Mouse (Mus musculus) kidney, postnatal 36 days (tissue): Measurements from ENCODE around the gene C130032M10Rik.

Experiments
- DNase-seq, 2 experiments: peaks; one replicate each; pipeline ENCODE4 v3.0.0; 2021 to 2022; ENCODE audit warnings: mixed read lengths in 2 of 2

C130032M10Rik gene

GRCm38 (mm10) chr9:114515364-114515763 lies at the start of gene C130032M10Rik:
Gene C130032M10Rik, plus strand, starts transcription at chr9:114515697.
- no peak for DNase-seq

GRCm38 (mm10) chr9:114466871-114467270 lies 48.6 kb upstream of the C130032M10Rik start:
- DNase-seq: no peak

- no peak for DNase-seq
Observed at GRCm38 (mm10) chr9:114468217-114468616, 47.3 kb upstream of the C130032M10Rik start.

DNA sequence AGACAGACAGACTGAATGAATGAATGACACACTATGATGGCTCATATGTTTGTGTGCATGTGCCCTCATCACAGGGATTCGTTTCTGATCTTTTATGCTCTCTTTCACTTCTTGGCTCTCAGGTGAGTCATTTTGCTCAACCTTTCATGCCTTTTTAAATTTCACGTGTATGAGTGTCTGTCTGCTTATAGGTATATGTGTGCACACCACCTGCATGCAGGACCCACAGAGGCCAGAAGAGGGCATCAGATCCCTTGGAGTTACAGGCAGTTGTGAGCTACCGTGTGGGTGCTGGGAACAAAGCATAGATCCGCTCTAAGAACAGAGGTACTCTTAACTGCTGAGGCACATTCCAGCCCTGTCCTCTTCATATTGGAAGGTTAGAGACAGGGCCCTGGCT lies 46.8 kb upstream of the C130032M10Rik start:
- DNase-seq: peak in 1 of 2 experiments; percentile 30

DNA sequence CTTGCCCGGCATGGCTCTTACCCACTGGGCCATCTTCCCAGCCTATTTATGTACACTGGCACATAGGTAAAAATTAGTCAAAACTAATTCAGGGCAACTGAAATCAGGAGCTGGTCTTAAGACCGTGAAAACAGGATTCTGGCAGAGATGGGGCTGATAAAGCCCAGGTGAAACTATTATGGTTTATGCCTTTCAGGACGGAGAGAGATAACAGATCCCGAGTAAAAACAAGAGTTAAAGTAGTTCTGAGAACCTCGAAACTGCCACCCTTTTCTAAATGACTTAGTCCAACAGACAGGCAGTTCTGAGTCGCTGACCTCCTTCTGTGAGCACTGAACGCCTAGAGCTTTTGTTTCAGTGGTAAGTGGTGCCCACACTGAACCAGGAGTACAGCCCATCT lies 43.6 kb upstream of the C130032M10Rik start:
- DNase-seq: no peak

- DNase-seq: no peak
Observed at GRCm38 (mm10) chr9:114477019-114477418, 38.5 kb upstream of the C130032M10Rik start.

GRCm38 (mm10) chr9:114480940-114481339 lies 34.6 kb upstream of the C130032M10Rik start:
- DNase-seq: no peak

DNA sequence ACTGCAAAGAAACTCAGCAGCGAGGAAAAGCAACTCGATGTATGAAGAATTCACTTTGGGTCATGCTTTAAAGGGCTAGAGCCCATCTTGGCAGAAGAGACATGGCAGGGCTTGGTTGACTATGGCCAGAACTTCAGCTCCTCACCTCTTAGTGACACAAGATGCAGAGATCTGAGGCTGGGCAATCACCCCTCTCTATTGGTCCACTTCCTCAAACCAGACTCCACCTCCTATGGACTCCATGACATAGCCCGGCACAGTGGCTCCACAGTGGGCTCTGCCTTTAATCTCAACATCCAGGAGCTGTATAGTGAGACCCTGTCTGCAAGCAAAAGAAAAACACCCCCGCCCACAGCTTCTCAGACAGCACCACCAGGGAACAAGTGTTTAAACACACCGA lies 30.7 kb upstream of the C130032M10Rik start:
- DNase-seq: no peak

DNA sequence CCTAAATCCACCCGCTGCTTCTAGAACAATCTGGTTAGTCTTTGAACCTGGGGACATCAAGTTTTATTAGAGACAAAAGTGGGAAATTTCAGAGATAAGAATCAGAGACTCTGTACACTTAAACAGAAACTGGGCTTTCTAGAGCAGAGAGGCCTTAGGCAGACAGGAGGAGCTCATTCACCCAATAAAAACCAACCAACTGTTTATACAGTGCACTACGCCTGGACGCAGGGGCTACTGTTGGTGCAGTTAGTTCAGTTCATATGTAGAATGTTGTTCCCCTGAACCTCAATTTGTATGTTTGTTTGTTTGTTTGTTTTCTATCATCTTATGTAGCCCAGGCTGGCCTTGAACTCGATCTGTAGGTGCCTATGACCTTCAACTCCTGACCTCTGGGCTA lies 28.7 kb upstream of the C130032M10Rik start:
- no peak for DNase-seq

DNA sequence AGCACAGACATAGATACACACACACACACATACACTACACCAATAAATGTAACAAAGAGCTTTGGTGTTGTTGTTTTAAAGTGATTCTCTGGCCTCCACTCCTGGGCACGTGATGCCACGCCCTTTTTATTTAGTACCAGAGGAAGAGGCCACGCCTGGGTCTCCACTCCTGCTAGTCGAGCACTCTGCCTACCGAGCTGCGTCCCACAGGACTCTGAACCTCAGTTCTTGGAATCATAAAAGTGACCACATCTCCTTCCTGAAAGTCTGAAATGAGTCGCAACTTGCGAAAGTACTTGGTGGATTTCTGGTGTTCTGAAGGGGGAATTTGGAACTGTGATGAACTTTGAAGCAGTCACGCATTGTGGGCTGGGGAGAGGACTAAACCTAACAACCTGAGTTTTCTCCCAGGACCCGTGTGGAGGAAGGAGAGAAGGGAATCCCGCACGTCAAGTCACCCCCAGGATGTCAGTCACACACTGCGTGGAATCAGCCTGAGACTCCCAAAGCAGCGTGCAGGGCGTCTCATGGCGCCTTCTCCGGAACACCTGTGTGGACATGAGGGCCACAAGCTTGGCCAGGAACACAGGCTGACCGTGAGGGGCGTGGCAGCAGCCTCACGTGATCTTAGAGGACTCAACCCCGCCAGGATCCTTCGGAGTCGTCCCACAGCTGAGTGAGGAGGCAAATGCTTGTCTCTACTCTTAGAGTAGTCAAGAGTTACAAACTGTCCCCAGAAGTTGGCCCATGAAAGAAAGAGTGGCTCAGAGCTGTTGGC lies 27.8 kb upstream of the C130032M10Rik start:
- peak in 1 of 2 experiments; percentile 47 for DNase-seq

DNA sequence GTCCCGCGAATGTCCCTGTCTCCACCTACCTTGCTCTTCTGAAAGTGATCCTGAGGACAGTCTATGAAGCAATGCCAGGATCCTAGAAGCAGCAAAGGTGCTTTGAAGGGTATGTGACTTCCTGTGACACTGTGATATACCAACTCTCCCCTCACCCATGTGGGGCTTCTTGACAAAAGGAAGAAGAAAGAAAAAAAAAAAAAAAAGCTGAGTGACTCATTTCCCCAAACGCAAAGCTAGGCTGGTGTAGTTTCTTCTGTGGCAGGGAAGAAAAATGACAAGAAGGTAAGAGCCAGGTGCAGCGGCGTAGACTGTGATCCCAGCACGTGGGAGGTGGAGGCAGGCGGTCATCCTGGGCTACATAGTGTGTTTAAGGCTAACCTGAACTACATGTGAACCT lies 19.0 kb upstream of the C130032M10Rik start:
- no peak for DNase-seq

GRCm38 (mm10) chr9:114498218-114498617 lies 17.3 kb upstream of the C130032M10Rik start:
- DNase-seq: peak; percentile 82 to 97

DNA sequence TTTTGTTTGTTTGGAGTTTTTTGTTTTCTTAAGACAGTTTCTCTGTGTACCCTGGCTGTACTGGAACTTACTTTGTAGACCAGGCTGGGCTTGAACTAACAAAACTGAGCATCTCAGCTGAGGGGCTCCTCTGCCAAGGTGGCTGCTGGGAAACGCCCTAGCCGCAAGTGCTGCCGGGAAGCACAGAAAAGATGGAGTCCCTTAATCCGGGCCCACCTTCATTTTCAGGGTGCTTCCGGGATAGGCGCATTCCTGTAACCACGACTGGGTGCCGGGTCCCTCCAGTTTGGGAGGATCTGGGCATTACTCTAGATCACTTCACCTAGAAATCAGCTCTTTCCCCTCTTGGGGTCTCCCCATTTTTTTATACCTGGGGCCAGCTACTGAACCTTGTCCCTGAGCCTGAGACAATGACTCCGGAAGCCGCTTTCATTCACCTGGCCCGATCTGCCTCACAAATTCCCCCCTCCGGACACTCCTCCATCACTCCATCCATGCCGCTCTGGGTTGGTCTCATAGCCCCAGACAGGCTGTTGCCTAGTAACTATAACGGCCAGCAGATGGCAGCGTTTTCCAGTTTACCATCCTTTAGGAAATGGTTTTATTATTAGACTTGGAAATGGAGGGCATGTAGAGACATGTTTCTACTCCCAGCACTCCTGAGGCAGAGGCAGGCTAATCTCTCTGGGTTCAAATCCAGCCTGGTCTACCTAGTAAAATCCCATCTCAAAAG lies 15.5 kb upstream of the C130032M10Rik start:
- peak; percentile 65 to 88 for DNase-seq

GRCm38 (mm10) chr9:114501111-114501510 lies 14.4 kb upstream of the C130032M10Rik start:
- DNase-seq: no peak

GRCm38 (mm10) chr9:114501913-114502312 lies 13.6 kb upstream of the C130032M10Rik start:
- no peak for DNase-seq

GRCm38 (mm10) chr9:114502711-114503427 lies 12.6 kb upstream of the C130032M10Rik start:
- no peak for DNase-seq

DNA sequence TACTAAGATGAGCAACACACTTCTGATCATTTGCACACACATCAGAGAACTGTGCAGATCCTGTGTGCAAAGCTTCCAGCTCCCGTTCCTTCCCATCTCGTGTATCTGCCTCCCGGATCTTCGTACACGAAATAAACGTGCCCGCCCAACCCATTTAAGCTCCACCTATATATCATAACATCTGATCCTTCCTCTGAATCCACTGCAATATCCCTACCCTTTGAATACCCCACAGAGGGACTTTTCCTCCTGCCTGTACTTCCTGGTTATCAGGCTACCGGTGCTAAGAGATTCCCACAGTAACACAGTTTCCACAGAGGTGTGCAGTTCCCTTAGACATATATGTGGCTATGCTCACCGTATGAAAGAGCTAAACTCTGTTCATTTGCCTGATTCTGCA lies 10.7 kb upstream of the C130032M10Rik start, which contains the start of gene Ccr4:
TSS of gene Ccr4 (minus strand) at position 101 of the 400 bp plus-strand sequence.
- no peak for DNase-seq

- no peak for DNase-seq
Observed at GRCm38 (mm10) chr9:114506564-114506963, 8.9 kb upstream of the C130032M10Rik start.

GRCm38 (mm10) chr9:114507421-114507820 lies 8.1 kb upstream of the C130032M10Rik start:
- DNase-seq: no peak

GRCm38 (mm10) chr9:114509785-114510184 lies 5.7 kb upstream of the C130032M10Rik start:
- no peak for DNase-seq

DNA sequence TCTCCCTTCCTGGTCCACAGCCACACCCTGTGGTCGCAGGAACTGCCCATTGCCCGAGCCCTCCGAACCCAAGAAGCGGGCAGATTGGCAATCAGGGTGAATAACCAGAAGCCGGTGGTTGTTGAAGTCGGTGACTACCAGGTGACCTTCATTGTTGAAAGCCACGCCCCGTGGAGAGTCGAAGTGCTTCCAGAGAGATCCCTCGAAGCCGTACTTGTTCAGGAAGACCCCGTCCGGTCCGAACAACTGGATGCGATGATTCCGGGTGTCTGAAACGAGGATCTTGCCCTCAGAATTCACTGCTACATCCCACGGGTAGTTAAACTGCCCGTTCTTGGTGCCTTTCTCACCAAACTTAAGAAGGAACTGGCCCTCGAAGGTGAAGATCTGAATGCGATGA lies 2.7 kb upstream of the C130032M10Rik start:
- no peak for DNase-seq

GRCm38 (mm10) chr9:114517924-114518497 lies 2.5 kb downstream of the C130032M10Rik start:
- no peak for DNase-seq
